17 mouse cellular contexts compared by ENCODE assay signal in the genomic region with DNA sequence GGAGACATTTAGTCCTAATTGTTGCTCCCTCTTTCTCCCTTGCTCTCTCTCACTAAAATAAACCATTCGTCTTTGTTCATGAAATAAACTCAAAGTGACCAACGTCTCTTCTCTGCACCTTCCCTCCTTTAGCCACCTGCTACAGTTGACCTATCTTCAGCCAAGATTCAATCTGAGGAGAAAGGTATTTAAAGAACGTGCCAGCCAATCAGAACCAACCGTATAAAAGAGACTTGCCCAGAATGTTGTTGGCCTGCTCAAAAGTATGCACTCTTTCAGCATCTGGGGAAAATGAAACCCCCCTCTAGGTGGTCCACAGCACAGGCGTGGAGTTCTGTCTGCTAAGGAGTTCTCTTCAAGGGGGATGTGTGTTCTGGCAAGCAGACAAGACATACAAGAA.
DNase-seq lines count a peak whose midpoint lies in the region; ATAC-seq and TF ChIP-seq lines count a peak whose summit lies in the region.
"Had no signal": no experiment of that assay in that cellular context is flagged by ENCODE, and none has a peak within 500 bp of the region (broad histone marks: within the 10 kb centered on the region; RNA-seq: fewer than 3 reads in every experiment).

No protein-coding gene starts in this region.

- WGBS in limb, embryonic 10.5 days = 87% methylated on average over 5 of the region's 5 CpGs

- no peak for TF ChIP-seq POLR2A in brain, embryonic 14.5 days (IDR thresholded peaks at IDR 0.05; ENCODE audit: borderline replicate concordance, extremely low read depth, insufficient read depth, insufficient read length, poor library complexity, severe bottlenecking)

- H3K4me1 ChIP-seq in limb, embryonic 10.5 days = no peaks in the 10 kb centered on the region
- H3K4me1 ChIP-seq: embryonic facial prominence, embryonic 10.5 days; embryonic facial prominence, embryonic 12.5 days had no signal

- no peaks in the 10 kb centered on the region for H3K9me3 ChIP-seq in limb, embryonic 10.5 days (replicated peaks)
- H3K9me3 ChIP-seq: embryonic facial prominence, embryonic 10.5 days; embryonic facial prominence, embryonic 12.5 days; forebrain, embryonic 10.5 days; forebrain, embryonic 12.5 days; G1E had no signal

- ATAC-seq in granulocyte monocyte progenitor cell, adult 5-6 weeks (replicated peaks; ENCODE audit: poor library complexity, severe bottlenecking) = no peak
- ATAC-seq: activated CD4-positive, CD25-positive, alpha-beta regulatory T cell, adult 4 months; CD4-positive, CD25-positive, alpha-beta regulatory T cell, adult 4 months; forebrain, embryonic 14.5 days; forebrain, embryonic 16.5 days; Patski had no signal

- no peaks in the 10 kb centered on the region for H3K27me3 ChIP-seq in limb, embryonic 10.5 days (ENCODE audit: low read depth, poor library complexity, severe bottlenecking)
- H3K27me3 ChIP-seq: CH12.LX; embryonic facial prominence, embryonic 12.5 days; forebrain, embryonic 12.5 days; Patski had no signal

- DNase-seq in heart, adult 11 months = peak; percentile 56
- no peak for DNase-seq in heart, adult 9 months (ENCODE audit: low spot score in 2 of 2)
- peak; percentile 8 for DNase-seq in brain, embryonic 14.5 days (ENCODE audit: low read depth)
- DNase-seq in limb, embryonic 10.5 days (ENCODE audit: low spot score) = peak; percentile 12

- H3K36me3 ChIP-seq in limb, embryonic 10.5 days = no peaks in the 10 kb centered on the region
- H3K36me3 ChIP-seq: embryonic facial prominence, embryonic 10.5 days; embryonic facial prominence, embryonic 12.5 days; forebrain, embryonic 10.5 days; forebrain, embryonic 12.5 days; G1E had no signal

- H3K27ac ChIP-seq in limb, embryonic 10.5 days = no peak overlapping the region
- H3K27ac ChIP-seq: embryonic facial prominence, embryonic 10.5 days; embryonic facial prominence, embryonic 12.5 days; forebrain, embryonic 10.5 days; forebrain, embryonic 12.5 days had no signal

- TF ChIP-seq CTCF in brain, embryonic 14.5 days (IDR thresholded peaks at IDR 0.05; ENCODE audit: borderline replicate concordance, extremely low read depth, insufficient read depth, insufficient read length) = no peak

- no peak overlapping the region for H3K4me3 ChIP-seq in limb, embryonic 10.5 days
- H3K4me3 ChIP-seq: embryonic facial prominence, embryonic 10.5 days; embryonic facial prominence, embryonic 12.5 days; erythroblast, embryonic 14.5 days; forebrain, embryonic 10.5 days; forebrain, embryonic 12.5 days had no signal

Comparison
In these comparisons a context has a peak if more than half of its experiments do, and no peak if none do; other contexts are left out.
1. DNase-seq: peak in heart, adult 11 months (single experiment), brain, embryonic 14.5 days (single experiment) and limb, embryonic 10.5 days (single experiment); none in heart, adult 9 months (0 of 2).